Mouse (Mus musculus) retina, postnatal 7 days (tissue): Measurements from ENCODE around the gene Cypt2.
"Not testable (repeated sequence)": the region's sequence is repeated elsewhere in the genome, so short reads cannot be mapped to it uniquely, and the experiment has no call there.

Experiments
- DNase-seq: peaks from one replicate; pipeline ENCODE4 v3.0.0-alpha.2; 2012; ENCODE audit warnings: low read depth, low spot score

Cypt2 gene

GRCm38 (mm10) chrX:105499472-105499871 is at the start of gene Cypt2:
Gene Cypt2, plus strand, starts transcription at chrX:105499772.
- not testable (repeated sequence) for DNase-seq

GRCm38 (mm10) chrX:105546234-105546633 is 46.7 kb downstream of the Cypt2 start:
- DNase-seq, result no peak
